Mouse (Mus musculus) ES-Bruce4 (cell line): ENCODE results near the gene Dhx37.

Experiments used
- CTCF ChIP-seq: IDR thresholded peaks from one replicate; pipeline ENCODE4 v1.8.1; 2011; ENCODE audit warnings: low read depth, low read length
- EP300 ChIP-seq: IDR thresholded peaks from 2 replicates; pipeline ENCODE4 v1.6.1; 2011; ENCODE audit warnings: low read depth, low read length; ENCODE audit not compliant: insufficient read depth
- POLR2A ChIP-seq: IDR thresholded peaks from one replicate; pipeline ENCODE4 v1.8.1; 2011; ENCODE audit warnings: low read length; ENCODE audit not compliant: insufficient read depth

DNA sequence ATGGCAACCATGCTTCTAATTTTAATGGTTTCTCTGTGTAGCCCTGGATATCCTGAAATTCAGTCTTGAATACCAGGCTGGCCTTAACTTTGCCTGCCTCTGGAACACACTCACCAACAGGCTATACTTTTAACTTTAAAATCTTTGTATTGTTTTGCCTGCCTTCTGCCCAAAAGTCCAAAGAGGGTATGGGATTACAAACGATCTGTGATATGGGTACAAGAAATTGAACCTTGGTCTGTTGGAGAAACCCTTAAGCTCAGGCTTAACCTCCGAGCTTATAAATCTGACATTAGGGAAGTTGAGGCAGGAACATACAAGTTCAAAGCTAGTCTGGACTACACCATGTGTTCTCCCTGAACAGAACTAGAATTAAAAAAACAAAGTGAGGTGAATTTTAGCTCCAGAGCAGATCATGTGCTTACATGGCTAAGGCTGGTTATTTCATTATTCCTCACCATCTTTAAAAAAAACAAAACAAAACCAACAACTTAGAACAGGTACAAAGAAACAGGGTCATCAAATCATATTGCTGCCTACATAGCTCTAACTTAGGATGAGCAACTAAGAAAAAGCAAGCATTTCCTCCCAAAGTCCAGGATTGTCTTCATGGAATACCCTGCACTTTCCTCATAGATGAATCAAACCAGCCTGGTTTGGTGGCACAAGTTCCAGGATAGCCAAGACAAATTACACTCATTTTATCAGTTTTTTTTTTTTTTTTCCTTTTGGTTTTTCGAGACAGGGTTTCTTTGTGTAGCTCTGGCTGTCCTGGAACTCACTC lies 50.1 kb downstream of the Dhx37 start:
- no peak for TF ChIP-seq POLR2A
- TF ChIP-seq CTCF = no peak
- TF ChIP-seq EP300 = no peak
